Mouse (Mus musculus): Measurements from ENCODE around the gene Tmem150a.

Tmem150a gene

DNA sequence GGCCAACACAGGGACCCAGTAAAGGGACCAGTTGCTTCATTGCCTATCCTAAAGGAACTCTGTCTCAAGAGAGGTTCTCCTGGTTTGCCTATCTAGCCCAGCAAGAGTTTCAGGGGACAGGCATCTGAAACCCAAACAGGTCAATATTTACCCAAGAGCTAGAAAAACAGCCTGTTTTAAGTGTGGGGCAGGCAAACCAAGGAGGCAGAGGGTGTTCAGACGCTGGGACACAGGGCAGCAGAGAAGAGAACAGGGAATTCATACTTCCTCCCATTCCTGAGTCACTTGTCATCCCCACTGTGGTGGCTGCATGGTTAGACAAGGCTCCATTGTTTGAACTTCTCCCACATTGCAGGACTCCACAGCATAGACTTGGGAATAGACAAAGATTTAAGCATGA is 16.3 kb downstream of the Tmem150a start:
- no peak for DNase-seq (ENCODE audit: extremely low read depth, low read depth, low spot score)

DNA sequence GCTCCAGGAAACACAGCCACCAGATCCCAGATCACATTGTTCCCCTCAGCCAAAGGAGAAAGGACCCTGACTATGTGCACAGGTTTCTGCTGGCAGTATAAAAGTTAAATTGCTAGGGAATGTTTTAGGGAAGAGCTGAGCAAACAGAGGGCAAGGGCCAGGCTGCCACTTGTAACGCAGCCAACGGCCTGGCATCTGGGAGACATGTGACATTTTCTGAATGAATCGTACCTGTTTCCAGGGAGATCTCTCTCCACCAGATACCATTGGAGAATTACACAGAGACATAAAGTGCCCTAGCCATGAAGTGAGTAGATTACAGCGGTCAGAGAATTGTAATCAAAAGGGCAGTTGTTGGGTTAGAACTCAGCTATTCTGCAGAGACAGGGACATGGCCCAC is 17.9 kb downstream of the Tmem150a start:
- DNase-seq (ENCODE audit: extremely low read depth, low read depth, low spot score), result no peak

DNA sequence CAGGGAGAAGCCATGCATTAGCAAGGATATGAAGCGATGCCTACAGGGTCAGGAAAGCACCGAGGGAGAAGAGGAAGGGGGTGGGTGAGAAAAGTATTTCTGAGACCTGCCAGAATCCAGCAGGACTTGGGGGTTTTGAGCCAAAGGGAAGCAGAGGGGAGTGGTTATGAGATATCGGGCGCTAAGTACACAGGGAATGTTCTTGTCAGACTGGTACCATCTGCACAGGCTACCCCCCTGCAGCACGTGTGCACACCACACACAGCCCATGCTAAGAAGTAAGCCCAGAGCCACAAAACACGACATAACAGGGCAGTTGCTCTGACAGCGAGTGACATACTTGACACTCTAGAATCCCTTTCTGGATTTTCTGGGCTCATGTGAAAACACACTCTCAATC is 19.0 kb downstream of the Tmem150a start:
- DNase-seq (ENCODE audit: extremely low read depth, low read depth, low spot score), result no peak

DNA sequence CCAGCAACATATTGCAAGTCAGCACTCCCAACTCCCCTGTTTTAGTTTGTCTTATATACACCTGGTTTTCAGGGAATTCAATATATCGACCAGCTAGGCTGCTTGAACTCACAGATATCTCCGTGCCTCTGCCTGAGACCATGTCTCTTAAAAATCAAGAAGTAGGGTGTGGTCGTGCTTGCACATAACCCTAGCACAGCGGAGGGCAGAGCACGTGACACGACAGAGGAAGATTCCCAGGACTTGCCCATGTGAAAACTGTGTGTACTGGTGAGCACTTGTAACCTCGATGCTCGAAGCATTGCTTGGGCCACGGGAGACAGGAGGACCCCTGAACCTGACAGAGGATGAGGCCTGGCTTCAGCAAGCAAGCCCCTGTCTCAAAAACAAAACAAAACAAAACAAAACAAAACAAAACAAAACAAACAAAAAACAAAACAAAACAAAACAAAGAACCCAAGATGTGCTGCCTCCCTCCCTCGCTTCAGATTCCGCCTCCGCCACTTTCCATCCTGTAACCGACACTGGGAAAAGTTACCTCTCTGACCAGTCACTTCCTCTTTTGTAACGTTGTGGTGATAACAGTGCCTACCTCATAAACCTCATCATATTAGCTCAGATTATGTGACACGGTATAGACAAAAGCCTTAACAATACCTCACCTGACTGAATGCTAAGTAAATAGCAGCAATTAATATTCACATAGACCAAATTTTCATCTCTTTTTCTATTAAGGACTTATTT is 19.7 kb downstream of the Tmem150a start:
- DNase-seq (ENCODE audit: extremely low read depth, low read depth, low spot score), result no peak

DNA sequence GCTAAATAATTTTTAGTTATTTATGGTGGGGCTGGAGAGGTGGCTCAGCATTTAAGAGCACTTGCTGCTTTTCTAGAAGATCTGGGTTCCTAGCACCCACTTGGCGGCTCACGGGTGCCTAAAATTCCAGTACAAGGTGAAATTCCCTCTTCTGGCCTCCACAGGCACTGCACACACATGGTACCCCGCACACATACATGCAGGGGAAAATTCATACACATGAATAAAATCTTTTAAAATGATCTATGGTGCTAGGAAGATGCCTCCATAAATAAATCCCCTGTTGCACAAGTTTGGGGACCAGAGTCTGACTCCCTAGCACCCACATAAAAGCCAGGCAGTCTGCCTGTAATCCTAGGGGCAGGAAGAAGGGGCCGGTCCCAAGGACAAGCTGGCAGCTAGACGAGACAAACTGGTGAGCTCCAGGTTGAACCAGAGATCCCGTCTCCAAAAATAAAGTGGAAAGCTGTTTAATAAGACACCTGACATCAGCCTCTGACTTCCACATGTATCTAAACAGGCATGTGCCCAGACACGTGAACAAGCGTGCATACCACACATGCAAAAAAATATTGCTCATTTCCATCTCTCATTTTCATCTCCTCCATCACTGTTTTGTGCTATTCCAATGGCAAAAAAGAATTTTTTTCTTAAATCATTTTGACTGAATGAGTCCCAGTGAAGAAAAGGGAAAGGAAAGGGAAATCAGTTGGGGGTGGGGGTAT is 23.4 kb downstream of the Tmem150a start:
- no peak for DNase-seq (ENCODE audit: extremely low read depth, low read depth, low spot score)

DNA sequence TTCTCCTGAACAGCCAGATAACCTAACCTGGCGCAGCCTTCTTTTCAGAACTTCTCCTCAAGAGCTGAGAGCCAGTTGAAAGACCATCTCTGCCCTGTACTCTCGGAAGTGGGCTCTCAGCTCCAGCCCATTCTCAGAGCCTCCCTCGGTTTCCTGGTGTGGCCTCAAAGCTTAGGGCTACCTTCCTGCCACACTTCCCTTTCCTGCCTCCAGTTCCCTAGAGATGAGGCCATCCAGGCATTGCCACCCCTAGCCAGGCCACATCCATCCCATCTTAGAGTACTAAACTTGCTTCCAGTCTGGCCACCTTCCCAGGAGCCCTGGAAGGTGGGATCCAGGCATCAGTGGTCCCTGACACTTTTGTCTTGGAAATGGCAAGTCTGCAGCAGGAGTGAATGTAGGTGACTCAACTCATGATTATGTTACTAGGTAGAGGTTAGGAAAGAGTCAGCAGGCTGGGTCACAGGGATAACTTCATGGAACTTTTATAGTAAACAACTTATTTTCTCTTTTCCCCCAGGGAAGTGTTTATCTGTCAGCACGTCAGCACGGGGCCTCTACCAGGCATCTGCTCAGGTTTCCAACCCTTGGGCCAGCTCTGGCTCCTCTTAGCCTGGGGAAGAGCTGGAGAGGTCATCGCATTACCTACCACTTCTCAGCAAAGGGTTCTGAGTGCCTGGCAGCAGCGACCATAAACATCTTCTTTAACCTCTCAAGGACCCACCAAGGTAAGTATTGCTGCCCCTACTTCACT is 24.3 kb downstream of the Tmem150a start:
- DNase-seq (ENCODE audit: extremely low read depth, low read depth, low spot score), result no peak

DNA sequence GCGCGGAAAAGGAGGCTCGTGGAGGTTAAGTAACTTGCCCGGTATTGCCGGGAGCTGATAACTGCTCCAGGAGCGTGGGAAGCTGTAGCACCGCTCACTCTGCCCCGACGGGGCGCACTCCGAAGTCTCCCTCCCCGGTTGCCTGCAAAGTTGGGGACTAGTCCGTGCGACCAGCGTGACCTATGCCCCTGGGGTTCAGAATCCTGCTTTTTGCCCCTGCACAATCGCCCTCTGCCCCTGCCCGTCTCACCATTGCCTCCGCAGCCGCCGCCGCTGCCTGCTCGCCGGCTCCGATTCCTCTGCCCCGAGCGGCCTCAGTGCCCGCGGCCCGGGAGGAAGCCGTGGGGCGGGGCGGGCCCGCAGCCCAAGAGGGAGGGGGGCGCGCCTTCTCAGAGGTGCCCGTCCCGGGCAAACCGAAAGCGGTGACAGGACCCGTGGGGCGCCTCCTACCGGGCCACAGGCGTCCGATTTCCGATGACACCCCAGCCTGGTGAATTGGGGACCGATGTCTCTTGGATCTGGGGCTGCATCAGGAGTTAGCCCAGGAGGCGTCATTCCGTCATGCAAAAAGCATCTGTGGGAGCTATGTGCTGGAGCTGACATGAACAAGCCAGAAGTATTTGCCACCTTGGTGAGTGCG is 25.0 kb downstream of the Tmem150a start, which contains the start of gene Vamp5:
Gene Vamp5 (minus strand): TSS at position 338 of the 640 bp plus-strand sequence.
- DNase-seq (ENCODE audit: extremely low read depth, low read depth, low spot score), result no peak

DNA sequence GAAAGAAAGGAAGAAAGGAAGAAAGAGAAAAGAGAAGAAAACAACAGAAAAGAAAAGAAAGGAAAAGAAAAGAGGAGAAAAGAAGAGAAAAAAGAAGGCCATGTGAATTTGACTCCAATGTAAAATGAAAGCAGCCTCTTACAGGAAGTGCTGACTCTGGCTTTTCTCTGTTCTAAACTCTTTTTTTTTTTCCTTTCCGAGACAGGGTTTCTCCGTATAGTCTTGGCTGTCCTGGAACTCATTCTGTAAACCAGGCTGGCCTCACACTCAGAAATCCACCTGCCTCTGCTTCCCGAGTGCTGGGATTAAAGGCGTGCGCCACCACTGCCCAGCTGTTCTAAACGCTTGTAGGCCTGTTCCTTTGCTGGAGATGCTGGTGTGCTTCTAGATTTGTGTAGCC is 27.2 kb downstream of the Tmem150a start:
- no peak for DNase-seq (ENCODE audit: extremely low read depth, low read depth, low spot score)

DNA sequence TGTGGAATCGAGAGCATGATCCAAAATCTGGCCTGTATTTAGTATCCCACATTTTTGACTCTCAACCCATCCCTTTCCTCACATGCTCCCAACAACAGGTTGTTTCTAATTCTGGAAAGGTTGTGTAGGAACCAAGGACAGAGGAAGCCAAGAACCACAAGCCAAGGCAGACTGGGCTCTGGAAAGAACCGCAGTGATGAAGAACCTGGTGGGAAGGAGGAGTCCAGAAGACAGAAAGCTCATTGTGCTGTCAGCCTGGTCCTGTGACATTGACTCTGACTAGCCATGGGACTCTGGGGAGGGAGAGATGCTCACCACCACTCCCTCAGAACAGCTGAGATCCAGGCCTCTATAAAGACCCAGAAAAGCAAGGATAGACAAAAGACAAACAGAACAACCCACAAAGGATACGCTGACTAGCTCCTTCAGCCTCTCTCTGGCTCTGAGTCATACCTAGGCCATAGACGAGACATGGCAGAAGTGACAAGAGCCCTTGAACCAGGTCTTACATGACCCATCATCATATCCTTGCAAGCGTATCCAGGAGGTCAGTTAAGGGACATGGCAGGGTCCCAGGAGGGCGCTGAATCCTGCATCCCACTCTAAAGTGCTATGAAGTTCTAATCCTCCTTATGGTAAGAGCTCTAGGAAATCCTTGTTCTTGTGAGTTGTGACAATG is 28.0 kb downstream of the Tmem150a start:
- DNase-seq (ENCODE audit: extremely low read depth, low read depth, low spot score), result no peak

DNA sequence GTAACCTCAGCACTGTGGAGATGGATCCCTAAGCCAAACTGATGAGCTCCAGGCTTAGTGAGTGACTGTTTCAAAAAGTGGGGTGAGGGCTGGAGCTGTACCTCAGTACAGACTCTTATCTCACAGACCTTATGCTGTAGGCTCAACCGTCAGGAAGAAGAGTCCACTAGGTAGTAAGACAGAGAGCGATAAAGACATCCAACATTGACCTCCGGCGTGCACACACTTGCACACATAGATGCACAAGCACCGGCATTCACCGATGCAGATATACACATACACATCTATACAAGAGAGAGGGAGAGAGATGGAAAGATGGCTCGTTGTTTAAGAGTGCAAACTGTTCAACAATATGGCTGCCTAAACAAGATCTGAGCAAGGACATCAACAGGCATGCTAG is 28.7 kb downstream of the Tmem150a start:
- no peak for DNase-seq (ENCODE audit: extremely low read depth, low read depth, low spot score)

DNA sequence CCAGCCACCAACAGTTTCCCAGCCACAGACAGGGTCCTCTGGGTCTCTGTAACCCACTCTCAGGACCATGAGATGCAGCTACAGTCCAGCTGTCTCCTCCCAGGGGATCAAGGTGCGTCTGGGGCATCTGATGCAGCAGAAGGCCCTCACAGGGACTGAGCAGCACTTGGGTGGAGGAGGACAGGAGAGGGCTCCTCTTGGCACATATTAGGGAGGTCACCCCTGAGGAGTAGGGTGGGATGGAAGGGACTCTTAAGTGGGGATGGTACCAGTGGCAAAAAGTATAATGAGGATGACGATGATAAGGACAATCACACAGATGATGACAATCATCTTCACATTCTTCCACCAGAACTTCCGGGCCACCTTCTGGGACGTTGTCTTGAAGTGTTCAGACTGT is 30.0 kb downstream of the Tmem150a start:
- no peak for DNase-seq (ENCODE audit: extremely low read depth, low read depth, low spot score)

DNA sequence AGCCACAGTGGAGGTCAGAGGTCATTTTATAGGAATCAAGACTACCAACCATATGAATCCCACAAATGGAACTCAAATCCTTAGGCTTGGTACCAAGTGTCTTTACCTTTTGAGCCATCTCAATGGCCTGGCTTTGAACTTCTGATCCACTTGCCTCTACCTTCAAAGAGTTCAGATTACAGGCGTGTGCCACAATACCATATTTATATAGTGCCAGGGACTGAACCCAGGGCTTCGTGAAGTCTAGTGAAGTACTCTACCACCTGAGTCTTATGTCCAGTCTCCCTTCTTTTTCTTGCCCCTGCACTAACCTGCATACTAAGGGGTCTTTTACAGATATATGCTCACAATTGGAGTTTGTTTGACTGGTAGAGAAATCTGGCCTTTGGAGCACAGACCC is 31.3 kb downstream of the Tmem150a start:
- no peak for DNase-seq (ENCODE audit: extremely low read depth, low read depth, low spot score)

DNA sequence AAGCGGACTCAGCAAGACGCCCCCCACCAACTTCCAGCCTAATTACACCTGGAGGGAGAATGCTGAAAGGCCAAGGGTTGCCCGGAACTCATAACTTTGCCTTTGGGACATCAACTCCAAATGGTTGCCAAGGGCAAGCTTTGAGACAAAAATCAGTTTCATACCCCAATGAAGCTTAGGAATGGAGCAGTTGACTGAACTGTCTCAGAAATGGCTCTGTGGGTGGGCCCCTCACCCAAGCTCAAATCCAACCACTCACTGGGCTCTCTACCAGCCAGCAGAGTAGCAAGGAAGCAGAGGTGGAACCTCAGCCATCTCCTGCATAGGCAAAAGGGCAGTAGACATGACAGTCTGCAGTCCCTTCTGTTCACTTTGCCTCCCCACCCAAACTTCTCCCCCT is 32.6 kb downstream of the Tmem150a start:
- no peak for DNase-seq (ENCODE audit: extremely low read depth, low read depth, low spot score)

DNA sequence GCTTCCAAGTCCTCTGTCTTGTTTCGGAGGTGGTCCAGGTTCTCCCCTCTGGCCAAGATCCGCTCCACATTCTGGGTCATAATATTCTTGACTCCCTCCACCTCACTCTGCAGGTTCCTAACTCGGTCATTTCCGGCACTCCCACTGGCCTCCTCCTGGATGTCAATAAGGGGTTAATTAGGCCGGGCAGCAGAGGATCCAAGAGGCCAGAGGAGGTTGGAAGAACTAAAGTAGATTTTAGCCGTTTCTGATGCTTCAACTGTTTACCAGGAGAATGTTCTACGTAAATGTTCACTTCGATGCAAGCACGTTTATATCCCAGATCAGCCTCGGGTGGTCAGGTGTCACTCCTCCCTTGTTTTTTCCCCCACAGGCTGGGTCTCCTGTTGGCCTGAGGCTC is 33.0 kb downstream of the Tmem150a start:
- no peak for DNase-seq (ENCODE audit: extremely low read depth, low read depth, low spot score)

DNA sequence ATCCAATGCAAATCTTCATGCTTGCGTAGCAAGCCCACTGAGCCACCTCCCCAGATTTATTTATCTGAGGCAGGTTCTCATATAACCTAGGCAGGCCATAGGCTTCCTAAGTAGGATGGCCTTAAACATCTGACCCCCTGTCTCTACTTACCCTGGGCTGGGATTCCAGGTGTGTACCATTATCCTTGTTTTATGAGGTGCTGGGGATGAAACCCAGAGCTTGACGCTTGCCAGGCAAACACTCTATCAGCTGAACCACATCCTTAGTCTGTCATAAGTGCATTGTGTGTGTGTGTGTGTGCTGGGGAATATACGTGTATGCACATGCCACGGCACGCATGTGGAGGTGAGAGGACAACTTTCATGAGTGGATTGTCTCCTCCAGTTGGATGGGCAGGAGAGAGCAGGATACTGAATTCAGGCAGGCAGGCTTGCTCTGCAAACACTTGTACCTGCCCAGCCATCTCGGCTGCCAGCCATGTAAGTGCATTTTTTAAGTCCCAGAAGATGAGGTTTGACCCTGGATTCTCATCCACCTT is 33.6 kb downstream of the Tmem150a start:
- DNase-seq (ENCODE audit: extremely low read depth, low read depth, low spot score), result no peak

DNA sequence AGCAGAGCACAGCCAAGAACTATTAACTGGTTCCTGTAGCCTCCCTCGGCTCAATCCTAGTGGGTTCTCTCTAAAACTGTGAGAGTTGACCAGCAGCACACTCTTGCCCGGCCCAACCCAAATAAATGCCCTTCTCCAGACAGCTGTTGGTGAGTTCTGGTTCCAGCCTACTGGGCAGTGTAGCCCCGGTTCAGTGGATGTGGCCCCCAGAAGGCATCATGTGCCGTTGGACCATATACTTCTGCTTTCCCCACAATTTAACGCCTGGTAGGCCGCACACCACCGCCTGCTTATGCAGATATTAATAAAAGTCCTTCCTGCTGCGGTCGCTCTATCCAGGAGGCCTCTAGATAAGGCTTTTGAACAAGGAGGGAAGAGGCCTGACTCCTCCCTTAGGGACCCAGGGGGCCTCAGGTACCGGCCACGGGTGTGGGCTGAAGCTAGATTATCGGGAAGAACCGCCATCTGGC is 34.3 kb downstream of the Tmem150a start:
- no peak for DNase-seq (ENCODE audit: extremely low read depth, low read depth, low spot score)

DNA sequence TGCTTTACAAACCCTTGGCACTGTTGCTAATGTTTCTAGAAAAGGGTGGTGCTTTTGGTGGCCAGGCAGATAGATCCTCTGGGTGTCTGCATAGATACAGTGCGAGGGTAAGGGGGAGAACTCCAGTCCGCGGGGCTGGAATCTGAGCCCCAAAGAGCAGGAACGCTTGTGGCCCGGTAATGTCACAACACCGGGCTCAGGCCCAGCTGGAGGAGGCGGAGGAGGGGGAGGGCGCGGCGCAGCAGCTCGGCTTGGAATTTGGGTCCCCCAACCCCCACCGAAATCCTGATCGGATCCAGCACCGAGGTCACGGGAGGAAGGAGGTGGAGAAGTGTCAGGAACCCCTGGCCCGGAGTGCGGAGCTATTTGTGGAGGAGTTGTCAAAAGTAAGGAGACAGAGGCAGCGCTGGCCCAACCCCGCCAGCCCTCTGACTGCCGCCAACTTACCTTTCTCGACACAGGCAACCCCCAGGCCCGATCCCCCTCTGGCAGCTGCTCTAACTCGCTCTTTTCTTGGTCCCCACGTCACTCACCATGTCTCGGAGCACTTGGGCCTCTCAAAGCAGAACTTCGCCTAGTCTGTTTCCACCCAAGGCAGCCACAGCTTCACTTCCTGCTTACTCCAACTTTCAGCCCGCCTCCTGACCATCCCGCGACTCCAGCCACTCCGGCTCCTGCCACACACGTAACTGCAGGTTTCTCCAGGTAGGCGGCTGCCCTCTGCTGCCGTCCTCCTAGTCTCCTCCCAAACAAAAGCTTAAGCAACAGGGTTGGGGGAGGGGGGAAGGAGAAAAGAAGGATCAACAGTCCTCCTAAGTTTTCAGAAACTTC is 34.9 kb downstream of the Tmem150a start, which contains the start of gene Vamp8:
Gene Vamp8 (minus strand): TSS at position 763 of the 831 bp plus-strand sequence.
- no peak for DNase-seq (ENCODE audit: extremely low read depth, low read depth, low spot score)

DNA sequence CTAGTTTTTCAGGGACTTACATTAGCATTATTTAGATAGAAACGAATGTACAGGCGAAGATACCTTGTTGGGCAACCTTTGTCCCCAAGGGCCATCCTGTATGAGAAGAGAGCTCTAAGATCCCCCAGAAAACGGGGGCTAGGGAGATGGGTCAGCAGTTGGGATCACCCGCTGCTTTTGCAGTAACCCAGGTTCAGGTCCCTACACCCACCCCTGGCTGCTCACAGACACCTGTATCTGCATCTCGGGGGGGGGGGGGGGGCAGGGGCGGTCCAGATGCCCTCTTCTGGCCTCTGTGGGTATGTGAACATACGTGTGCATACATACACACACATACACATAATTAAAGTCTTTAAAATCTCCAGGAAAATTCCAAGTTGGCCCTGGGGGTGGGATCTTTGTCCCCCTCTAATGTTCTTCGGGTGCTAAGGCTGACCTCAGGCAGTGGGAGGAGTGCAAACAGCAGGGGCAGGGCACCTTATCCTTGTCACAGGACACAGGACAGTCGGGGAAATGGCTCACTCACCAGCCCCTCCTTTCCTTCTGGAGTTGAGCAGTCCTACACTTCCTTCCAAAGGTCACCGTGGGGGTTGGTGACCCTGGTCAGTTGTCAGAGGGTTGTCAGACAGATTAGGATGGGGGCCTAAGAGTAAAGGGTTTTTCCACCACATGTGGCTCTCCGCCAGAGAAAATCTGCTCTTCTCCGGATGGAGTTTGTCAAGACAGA is 35.7 kb downstream of the Tmem150a start:
- DNase-seq (ENCODE audit: extremely low read depth, low read depth, low spot score), result no peak

DNA sequence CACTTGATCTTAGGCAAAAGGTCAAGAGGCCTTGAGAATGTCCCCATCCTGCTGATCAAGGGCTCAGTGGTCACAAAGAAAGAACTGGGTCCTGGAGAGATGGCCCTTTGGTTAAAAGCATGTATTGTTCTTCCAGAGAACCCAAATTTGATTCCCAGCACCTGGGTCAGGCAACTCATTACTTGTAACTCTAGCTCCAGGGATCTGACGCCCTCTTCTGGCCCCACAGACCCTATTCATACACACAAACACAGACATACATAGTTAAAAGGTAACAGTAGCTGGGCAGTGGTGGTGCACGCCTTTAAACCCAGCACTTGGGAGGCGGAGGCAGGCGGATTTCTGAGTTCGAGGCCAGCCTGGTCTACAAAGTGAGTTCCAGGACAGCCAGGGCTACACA is 37.1 kb downstream of the Tmem150a start:
- DNase-seq (ENCODE audit: extremely low read depth, low read depth, low spot score), result no peak
